Mouse (Mus musculus) adrenal gland, postnatal 25 days (tissue): ENCODE measurements around the gene Gphb5. TPM values are rescaled to one million over a fixed set of nuclear protein-coding genes. Genes with fewer than 3 reads are reported as not detected.

ENCODE experiments used
- DNase-seq: peaks from one replicate; pipeline ENCODE4 v3.0.0; 2021; ENCODE audit warnings: mixed read lengths
- total RNA-seq: library from RNA; stranded (reverse); gene quantifications from 2 replicates; pipeline ENCODE4 v1.2.3, GENCODE M21; 2021

The Gphb5 gene
- total RNA-seq, 1 experiment from 2014 or later: not detected

GRCm38 (mm10) chr12:75391526-75391925, 25.1 kb downstream of the Gphb5 start:
- DNase-seq: no peak

GRCm38 (mm10) chr12:75389308-75390135, 27.1 kb downstream of the Gphb5 start:
- DNase-seq: peak; percentile 20

- no peak for DNase-seq
These were observed 28.1 kb downstream of the Gphb5 start for GRCm38 (mm10) chr12:75388521-75388920.

GRCm38 (mm10) chr12:75387846-75388245, 28.7 kb downstream of the Gphb5 start:
- DNase-seq: no peak

GRCm38 (mm10) chr12:75387156-75387555, 29.4 kb downstream of the Gphb5 start:
- DNase-seq: no peak

- no peak for DNase-seq
These were observed 29.9 kb downstream of the Gphb5 start for GRCm38 (mm10) chr12:75386731-75387130.

GRCm38 (mm10) chr12:75376126-75376525, 40.5 kb downstream of the Gphb5 start:
- no peak for DNase-seq

GRCm38 (mm10) chr12:75375060-75375459, 41.5 kb downstream of the Gphb5 start:
- DNase-seq: no peak

- DNase-seq: no peak
These were observed 42.1 kb downstream of the Gphb5 start for GRCm38 (mm10) chr12:75374437-75374836.

- DNase-seq: no peak
These were observed 47.1 kb downstream of the Gphb5 start for GRCm38 (mm10) chr12:75369418-75369851.

GRCm38 (mm10) chr12:75368527-75368926, 48.1 kb downstream of the Gphb5 start:
- DNase-seq: no peak

GRCm38 (mm10) chr12:75367371-75367770, 49.2 kb downstream of the Gphb5 start:
- DNase-seq: no peak

GRCm38 (mm10) chr12:75365621-75366124, 50.9 kb downstream of the Gphb5 start:
- no peak for DNase-seq

GRCm38 (mm10) chr12:75364416-75364815, 52.2 kb downstream of the Gphb5 start:
- DNase-seq: no peak

- no peak for DNase-seq
These were observed 54.1 kb downstream of the Gphb5 start for GRCm38 (mm10) chr12:75362456-75362855.

Other genes with a start within 250 kb of the Gphb5 start
- 0.06 TPM in 1 of 2 replicates, not detected in the other for gene Kcnh5, start 239.4 kb downstream of the Gphb5 start, total RNA-seq
- gene Rhoj, start 108.5 kb downstream of the Gphb5 start, total RNA-seq: 12.8 and 13.4 TPM in 2 replicates
- 52.2 and 53.3 TPM in 2 replicates for gene Ppp2r5e, start 179.5 kb upstream of the Gphb5 start, total RNA-seq